Mouse (Mus musculus) thymus, adult 2 months (tissue): ENCODE measurements around the gene 2510039O18Rik. TPM values are rescaled to one million over a fixed set of nuclear protein-coding genes. Genes with fewer than 3 reads are reported as not detected.
A peak's percentile ranks its signal among the peaks of the same experiment; 100 is the strongest.

ENCODE experiments used
- DNase-seq: peaks from one replicate; pipeline ENCODE4 v3.0.0; 2021
- H3K27ac ChIP-seq: fragments of 200-500 bp; 2 replicates; pipeline ENCODE4 v1.5.1; 2012; ENCODE audit warnings: low read length, control low read depth; ENCODE audit not compliant: control insufficient read depth, insufficient read depth
- H3K27me3 ChIP-seq: fragments of 200-500 bp; 2 replicates; pipeline ENCODE4 v1.6.1; 2012; ENCODE audit warnings: mild to moderate bottlenecking, low read length, moderate library complexity, mixed read lengths; ENCODE audit not compliant: control insufficient read depth, insufficient read depth
- H3K36me3 ChIP-seq: fragments of 200-500 bp; 2 replicates; pipeline ENCODE4 v1.6.1; 2012; ENCODE audit warnings: mild to moderate bottlenecking, low read length, moderate library complexity; ENCODE audit not compliant: control insufficient read depth, insufficient read depth
- H3K4me1 ChIP-seq: fragments of 200-500 bp; replicated peaks from 2 replicates; pipeline ENCODE4 v1.6.1; 2012; ENCODE audit warnings: low read length; ENCODE audit not compliant: control insufficient read depth, insufficient read depth
- H3K4me3 ChIP-seq: fragments of 200-500 bp; 2 replicates; pipeline ENCODE4 v1.5.1; 2012; ENCODE audit warnings: mild to moderate bottlenecking, low read length, control low read depth, moderate library complexity; ENCODE audit not compliant: control insufficient read depth, insufficient read depth
- CTCF ChIP-seq: fragments of 200-500 bp; IDR thresholded peaks from 2 replicates; pipeline ENCODE4 v1.5.1; 2012; ENCODE audit warnings: mild to moderate bottlenecking, control low read depth, low read length, moderate library complexity, borderline replicate concordance; ENCODE audit not compliant: control insufficient read depth, poor library complexity, insufficient read depth; ENCODE audit errors: extremely low read depth
- POLR2A ChIP-seq: fragments of 200-500 bp; IDR thresholded peaks from 2 replicates; pipeline ENCODE4 v1.6.1; 2012; ENCODE audit warnings: mild to moderate bottlenecking, low read length, control low read depth, moderate library complexity; ENCODE audit not compliant: control insufficient read depth, poor library complexity, insufficient read depth; ENCODE audit errors: extremely low read depth
- WGBS: fragments of 180-500 bp; shearing (Covaris S2); methylation state at CpG from one replicate; pipeline ENCODE4 v1.1.7; 2018; 5-methylcytosine and 5-hydroxymethylcytosine counted together
- polyA plus RNA-seq: library from polyadenylated mRNA; depleted of rRNA; stranded (reverse); fragments of >200 nt; gene quantifications from 2 replicates; pipeline ENCODE4 v1.2.3, GENCODE M21; 2012

2510039O18Rik gene
- polyA plus RNA-seq, 1 experiment = 170 TPM

DNA sequence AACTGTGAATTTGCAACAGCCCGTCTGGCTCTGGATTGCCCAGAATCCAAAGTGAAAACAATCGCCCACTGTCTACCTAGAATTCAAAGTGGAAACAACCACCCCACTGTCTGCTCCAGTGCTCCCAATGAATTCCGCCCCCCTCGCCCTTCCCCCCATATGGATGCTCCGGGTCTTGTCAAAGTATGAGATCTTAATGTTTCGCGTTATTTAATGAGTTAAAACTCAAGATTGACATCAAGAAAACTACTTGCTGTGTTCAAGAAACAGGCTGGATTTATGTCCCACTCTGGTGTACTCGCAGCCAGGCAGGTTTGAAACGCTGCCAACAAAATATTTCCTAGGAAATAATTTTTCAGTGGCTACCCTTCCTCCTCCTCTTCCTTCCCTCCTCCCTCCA is 584 bp upstream of the 2510039O18Rik start:
- H3K27ac ChIP-seq = no peak overlapping the region
- 75% methylated on average over 9 of the region's 9 CpGs for whole genome bisulfite sequencing
- H3K4me3 ChIP-seq = no peak overlapping the region

DNA sequence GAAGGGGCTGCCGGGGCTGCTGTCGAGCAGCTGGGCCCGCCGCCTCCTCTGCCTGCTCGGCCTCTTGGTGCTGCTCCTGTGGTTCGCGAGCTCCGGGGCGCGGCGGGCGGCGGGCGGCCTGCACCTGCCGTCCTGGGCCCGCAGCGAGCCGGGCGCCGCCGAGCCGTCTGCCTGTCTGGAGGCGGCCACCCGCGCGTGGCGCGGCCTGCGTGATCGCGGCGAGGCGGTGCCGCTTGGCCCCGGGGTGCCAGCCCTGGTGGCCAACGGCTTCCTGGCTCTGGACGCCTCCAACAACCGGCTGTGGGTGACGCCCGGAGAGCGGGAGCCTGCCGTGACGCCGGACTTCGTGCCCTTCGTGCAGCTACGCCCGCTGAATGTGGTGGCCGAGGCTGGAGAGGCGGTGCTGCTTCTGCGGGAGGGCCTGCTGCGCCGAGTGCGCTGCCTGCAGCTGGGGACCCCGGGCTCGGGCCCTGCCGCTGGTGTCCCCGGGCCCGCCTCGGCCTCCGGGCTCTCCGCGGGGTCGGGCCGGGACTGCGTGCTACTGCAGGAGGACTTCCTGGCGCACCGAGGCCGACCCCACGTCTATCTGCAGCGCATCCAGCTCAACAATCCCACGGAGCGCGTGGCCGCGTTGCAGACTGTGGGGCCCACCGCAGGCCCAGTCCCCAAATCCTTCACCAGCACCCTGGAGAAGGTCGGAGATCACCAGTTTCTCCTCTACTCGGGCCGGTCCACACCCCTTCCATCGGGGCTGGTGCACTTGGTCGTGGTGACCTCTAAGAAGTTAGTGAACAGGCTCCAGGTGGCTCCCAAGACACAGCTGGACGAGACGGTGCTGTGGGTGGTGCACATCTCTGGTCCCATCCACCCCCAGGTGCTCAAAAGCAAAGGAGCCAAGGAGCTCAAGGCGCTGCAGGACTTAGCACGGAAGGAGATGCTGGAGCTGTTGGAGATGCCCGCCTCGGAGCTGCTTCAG is 638 bp downstream of the 2510039O18Rik start:
- WGBS = 6% methylated on average over 81 of the region's 88 CpGs
- peak; percentile 49 for DNase-seq
- Histone ChIP-seq H3K27me3 (no peaks in the 10 kb centered on the region), H3K4me1 (peaks cover 19% of the 10 kb centered on the region), H3K36me3 (peaks cover 24% of the 10 kb centered on the region), H3K4me3 (peak overlapping the region; percentile 86), H3K27ac (no peak overlapping the region)
- TF ChIP-seq POLR2A (no peak), CTCF (no peak)

More for the DNA sequence above, 584 bp upstream of the 2510039O18Rik start:
- DNase-seq = no peak
- Histone ChIP-seq H3K36me3 (peaks cover 11% of the 10 kb centered on the region), H3K27me3 (no peaks in the 10 kb centered on the region), H3K4me1 (peaks cover 25% of the 10 kb centered on the region)
- TF ChIP-seq POLR2A = no peak

- peaks cover 39% of the 10 kb centered on the region for H3K36me3 ChIP-seq
- no peak for TF ChIP-seq CTCF
- no peak for TF ChIP-seq POLR2A
- H3K27me3 ChIP-seq = no peaks in the 10 kb centered on the region
- WGBS = 100% methylated on average over 1 of the region's 1 CpGs
- H3K4me3 ChIP-seq = no peak overlapping the region
- no peak for DNase-seq
- peaks cover 18% of the 10 kb centered on the region for H3K4me1 ChIP-seq
- H3K27ac ChIP-seq = no peak overlapping the region
These were observed 2.3 kb downstream of the 2510039O18Rik start for GRCm38 (mm10) chr4:147943005-147943404.

- TF ChIP-seq CTCF (no peak), POLR2A (no peak)
- Histone ChIP-seq H3K4me3 (no peak overlapping the region), H3K36me3 (peaks cover 39% of the 10 kb centered on the region), H3K4me1 (peaks cover 9% of the 10 kb centered on the region; the same call in 1 of the 2 replicates), H3K27ac (no peak overlapping the region), H3K27me3 (no peaks in the 10 kb centered on the region)
- WGBS = 71% methylated on average over 2 of the region's 2 CpGs
- DNase-seq = no peak
These were observed 6.8 kb downstream of the 2510039O18Rik start for GRCm38 (mm10) chr4:147947511-147947910.

DNA sequence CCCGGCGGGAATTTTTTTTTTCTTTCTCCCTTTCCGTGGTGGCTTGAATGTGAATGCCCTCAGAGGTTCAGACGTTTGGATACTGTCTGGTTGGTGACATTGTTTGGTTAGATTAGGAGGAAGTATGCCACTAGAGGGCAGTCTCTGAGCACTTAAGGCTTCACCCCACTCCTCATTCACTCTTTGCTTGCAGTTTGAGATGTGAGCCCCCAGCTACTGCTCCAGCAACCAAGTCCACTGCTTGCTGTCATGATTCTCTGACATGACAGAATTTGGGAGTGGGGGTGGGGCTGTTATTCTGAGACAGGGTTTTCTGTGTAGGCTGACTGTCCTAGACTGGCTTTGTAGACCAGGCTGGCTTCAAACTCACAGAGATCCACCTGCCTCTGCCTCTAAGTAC is 12.9 kb downstream of the 2510039O18Rik start:
- Histone ChIP-seq H3K36me3 (no peaks in the 10 kb centered on the region), H3K4me1 (no peaks in the 10 kb centered on the region), H3K27me3 (no peaks in the 10 kb centered on the region), H3K4me3 (no peak overlapping the region), H3K27ac (no peak overlapping the region)
- peak; percentile 35 for DNase-seq
- TF ChIP-seq POLR2A = no peak
- no peak for TF ChIP-seq CTCF
- 17% methylated on average over 4 of the region's 4 CpGs for WGBS

- no peak for TF ChIP-seq POLR2A
- TF ChIP-seq CTCF = no peak
- Histone ChIP-seq H3K36me3 (no peaks in the 10 kb centered on the region), H3K4me1 (no peaks in the 10 kb centered on the region), H3K27ac (no peak overlapping the region), H3K27me3 (no peaks in the 10 kb centered on the region), H3K4me3 (no peak overlapping the region)
- no peak for DNase-seq
- WGBS = 49% methylated on average over 11 of the region's 11 CpGs
These were observed 16.4 kb downstream of the 2510039O18Rik start for GRCm38 (mm10) chr4:147957141-147957540.
